Mouse (Mus musculus) midbrain, embryonic 11.5 days (tissue): ENCODE results near the gene Lrrfip1. TPM values are rescaled to one million over a fixed set of nuclear protein-coding genes. Genes with fewer than 3 reads are reported as not detected.

Source experiments
- ATAC-seq: fragments of 200-750 bp; cut with Nextera tagmentation; 2 replicates; pipeline ENCODE4 v1.8.0; 2017; ENCODE audit warnings: moderate TSS enrichment, moderate library complexity; ENCODE audit not compliant: low FRiP score
- DNase-seq: peaks from one replicate; pipeline ENCODE4 v3.0.0; 2015; ENCODE audit warnings: low spot score; ENCODE audit errors: missing footprints
- H3K27ac ChIP-seq: fragments of 300-500 bp; sonication (generic); 2 replicates; pipeline ENCODE4 v1.5.1; 2014; ENCODE audit warnings: low read depth, low read length
- H3K27me3 ChIP-seq: fragments of 300-500 bp; sonication (generic); 2 replicates; pipeline ENCODE4 v1.6.1; 2014; ENCODE audit warnings: mild to moderate bottlenecking, low read length, moderate library complexity, mixed read lengths; ENCODE audit not compliant: control insufficient read depth, insufficient read depth
- H3K36me3 ChIP-seq: fragments of 300-500 bp; sonication (generic); 2 replicates; pipeline ENCODE4 v1.6.1; 2014; ENCODE audit warnings: mild to moderate bottlenecking, low read length, moderate library complexity, mixed read lengths; ENCODE audit not compliant: control insufficient read depth, insufficient read depth
- H3K4me1 ChIP-seq: fragments of 300-500 bp; sonication (generic); 2 replicates; pipeline ENCODE4 v1.6.1; 2014; ENCODE audit warnings: low read length; ENCODE audit not compliant: control insufficient read depth, insufficient read depth
- H3K4me2 ChIP-seq: fragments of 300-500 bp; sonication (generic); 2 replicates; pipeline ENCODE4 v1.6.1; 2014; ENCODE audit warnings: mild to moderate bottlenecking, moderate library complexity
- H3K4me3 ChIP-seq: fragments of 300-500 bp; sonication (generic); 2 replicates; pipeline ENCODE4 v1.5.1; 2014; ENCODE audit warnings: low read depth, low read length
- H3K9ac ChIP-seq: fragments of 300-500 bp; sonication (generic); 2 replicates; pipeline ENCODE4 v1.6.1; 2014; ENCODE audit warnings: low read length
- H3K9me3 ChIP-seq: fragments of 300-500 bp; sonication (generic); 2 replicates; pipeline ENCODE4 v1.6.1; 2016; ENCODE audit warnings: low read length; ENCODE audit not compliant: control insufficient read depth
- WGBS: fragments of 180-500 bp; shearing (Covaris S2); extraction: QIAGEN DNeasy Blood & Tissue Kit; methylation state at CpG from one replicate; pipeline ENCODE4 v1.1.7; 2014; 5-methylcytosine and 5-hydroxymethylcytosine counted together
- polyA plus RNA-seq: library from polyadenylated mRNA; unstranded; fragments of >200 nt; fragmentation: Nextera tagmentation; extraction: Ambion mirVana; gene quantifications from 2 replicates; pipeline ENCODE4 v1.2.1, GENCODE M21; 2014

Lrrfip1 gene
- polyA plus RNA-seq, 1 experiment from 2014 or later: 21.1 TPM

DNA sequence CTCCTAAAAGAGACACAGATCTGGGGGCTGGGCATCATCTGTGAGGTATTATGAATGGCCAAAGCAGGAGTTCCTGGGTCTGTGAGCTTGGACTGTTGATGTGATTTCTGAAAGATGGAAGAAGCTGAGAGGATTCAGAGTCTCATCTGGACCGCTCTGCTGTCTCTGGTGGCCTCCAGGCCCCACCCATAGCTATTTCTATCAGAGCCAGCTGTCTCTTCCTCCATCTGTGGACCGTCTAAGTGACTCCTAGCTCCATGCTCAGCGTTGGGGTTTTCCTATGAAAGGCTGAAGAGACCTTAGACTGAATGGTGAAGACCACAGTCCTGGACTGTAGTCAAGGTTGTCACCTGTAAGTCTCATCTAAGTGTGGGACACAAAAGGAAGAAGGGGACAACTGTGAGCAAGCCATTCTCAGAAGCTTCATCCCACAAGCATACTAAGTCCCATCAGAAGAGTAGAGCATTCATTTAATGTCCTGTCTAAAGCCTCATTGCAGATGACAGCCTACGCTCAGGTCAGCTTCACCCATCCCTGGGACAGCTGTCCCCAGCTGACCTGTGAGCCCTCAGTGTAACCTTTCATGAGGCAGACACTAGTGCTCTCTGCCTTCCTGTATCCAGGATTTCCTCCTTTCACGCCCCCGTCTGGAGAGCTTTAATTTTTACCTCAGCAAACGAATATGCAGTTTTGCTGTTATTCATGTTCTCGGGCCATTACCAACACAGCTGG is 5.2 kb downstream of the Lrrfip1 start:
- no peaks in the 10 kb centered on the region for H3K36me3 ChIP-seq
- H3K9ac ChIP-seq: no peak overlapping the region
- H3K27ac ChIP-seq: no peak overlapping the region
- no peak overlapping the region for H3K4me2 ChIP-seq
- no peaks in the 10 kb centered on the region for H3K27me3 ChIP-seq
- WGBS: 89% methylated on average over 8 of the region's 8 CpGs
- peaks cover 8% of the 10 kb centered on the region for H3K4me1 ChIP-seq
- no peak overlapping the region for H3K4me3 ChIP-seq
- peak; percentile 51 for DNase-seq
- no peaks in the 10 kb centered on the region for H3K9me3 ChIP-seq
- no peak for ATAC-seq

DNA sequence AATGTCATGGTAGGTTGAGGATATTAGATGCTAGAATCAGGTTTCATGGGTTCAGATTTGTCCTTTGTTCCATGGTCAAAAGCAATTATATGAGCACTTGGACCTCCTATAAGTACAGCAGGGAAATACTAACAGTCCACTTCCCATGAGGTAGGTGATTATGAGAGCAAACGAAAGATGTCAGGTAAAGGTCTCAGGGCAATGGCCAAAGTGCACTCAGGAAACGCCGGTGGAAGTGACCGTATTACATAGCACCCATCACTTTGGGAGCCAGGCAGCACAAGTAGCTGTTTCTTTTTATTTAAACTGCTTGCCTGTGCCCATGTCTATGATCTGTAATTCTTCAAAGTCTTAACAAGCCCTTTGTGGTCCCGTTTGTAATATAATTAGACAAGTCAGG is 7.5 kb downstream of the Lrrfip1 start:
- no peak for DNase-seq
- no peaks in the 10 kb centered on the region for H3K36me3 ChIP-seq
- no peaks in the 10 kb centered on the region for H3K27me3 ChIP-seq
- H3K9me3 ChIP-seq: no peaks in the 10 kb centered on the region
- no peak overlapping the region for H3K9ac ChIP-seq
- no peaks in the 10 kb centered on the region for H3K4me1 ChIP-seq
- no peak for ATAC-seq
- H3K27ac ChIP-seq: no peak overlapping the region
- 90% methylated on average over 5 of the region's 5 CpGs for WGBS
- no peak overlapping the region for H3K4me3 ChIP-seq
- H3K4me2 ChIP-seq: no peak overlapping the region

DNA sequence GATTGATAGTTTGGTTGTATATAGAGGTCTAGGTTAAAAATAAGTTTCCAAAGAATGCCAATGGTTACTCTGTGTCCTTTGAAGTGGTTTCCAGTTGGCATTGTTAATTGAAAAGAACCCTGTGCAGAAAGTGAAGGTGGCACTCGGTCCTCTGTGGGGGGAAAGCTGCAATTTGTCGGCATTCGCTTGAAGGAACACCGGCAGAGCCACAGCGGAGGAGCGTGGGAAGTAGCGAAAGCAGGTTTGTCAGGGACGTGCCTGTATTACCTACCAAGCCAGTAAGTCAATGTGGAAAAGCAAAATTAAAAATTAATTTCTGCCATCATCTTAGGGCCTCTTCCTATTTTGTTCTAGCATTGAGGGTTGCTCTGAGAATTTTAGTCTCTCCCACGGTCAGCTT is 8.2 kb downstream of the Lrrfip1 start:
- Histone ChIP-seq H3K9ac (no peak overlapping the region), H3K4me2 (no peak overlapping the region), H3K27me3 (no peaks in the 10 kb centered on the region), H3K4me3 (no peak overlapping the region), H3K9me3 (no peaks in the 10 kb centered on the region), H3K36me3 (no peaks in the 10 kb centered on the region), H3K27ac (no peak overlapping the region), H3K4me1 (no peaks in the 10 kb centered on the region)
- ATAC-seq (no peak), DNase-seq (peak; percentile 72)
- 93% methylated on average over 9 of the region's 9 CpGs for WGBS

DNA sequence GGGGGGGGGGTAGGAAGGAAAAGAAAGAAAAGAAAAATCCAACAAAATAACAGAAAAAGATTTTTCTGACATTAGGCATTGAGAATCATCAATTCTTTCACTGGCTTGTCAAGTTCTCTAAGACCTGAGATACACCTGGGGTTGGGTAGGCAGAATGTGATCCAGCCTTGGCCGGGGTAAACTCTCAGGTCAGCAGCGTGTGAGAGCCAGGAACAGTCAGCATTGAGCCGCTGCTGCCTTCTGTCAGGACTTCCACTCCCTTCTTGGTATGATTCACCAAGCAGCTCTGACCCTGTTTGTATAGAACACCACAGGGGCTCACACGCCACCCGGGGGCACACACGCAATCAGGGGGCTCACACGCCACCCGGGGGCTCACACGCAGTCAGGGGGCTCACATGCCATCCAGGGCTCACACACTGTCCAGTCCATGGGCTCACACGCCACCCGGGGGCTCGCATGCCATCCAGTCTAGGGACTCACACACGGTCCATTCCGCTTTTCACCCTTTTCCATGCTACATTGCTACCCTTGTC is 9.7 kb downstream of the Lrrfip1 start:
- Histone ChIP-seq H3K9ac (no peak overlapping the region), H3K4me3 (no peak overlapping the region), H3K4me1 (no peaks in the 10 kb centered on the region), H3K4me2 (no peak overlapping the region), H3K27ac (no peak overlapping the region), H3K27me3 (no peaks in the 10 kb centered on the region), H3K9me3 (no peaks in the 10 kb centered on the region), H3K36me3 (no peaks in the 10 kb centered on the region)
- no peak for DNase-seq
- no peak for ATAC-seq
- WGBS: 94% methylated on average over 14 of the region's 14 CpGs

- H3K4me3 ChIP-seq: no peak overlapping the region
- no peaks in the 10 kb centered on the region for H3K36me3 ChIP-seq
- H3K27me3 ChIP-seq: no peaks in the 10 kb centered on the region
- H3K9ac ChIP-seq: no peak overlapping the region
- WGBS: 94% methylated on average over 9 of the region's 9 CpGs
- ATAC-seq: no peak
- H3K4me1 ChIP-seq: no peaks in the 10 kb centered on the region
- no peak overlapping the region for H3K4me2 ChIP-seq
- H3K27ac ChIP-seq: no peak overlapping the region
- no peaks in the 10 kb centered on the region for H3K9me3 ChIP-seq
- DNase-seq: no peak
Observed at GRCm38 (mm10) chr1:91008746-91009145, 10.2 kb downstream of the Lrrfip1 start.

GRCm38 (mm10) chr1:91009266-91009665 is 10.7 kb downstream of the Lrrfip1 start:
- no peaks in the 10 kb centered on the region for H3K36me3 ChIP-seq
- H3K9ac ChIP-seq: no peak overlapping the region
- ATAC-seq (no peak), DNase-seq (no peak)
- no peak overlapping the region for H3K4me3 ChIP-seq
- no peaks in the 10 kb centered on the region for H3K27me3 ChIP-seq
- H3K27ac ChIP-seq: no peak overlapping the region
- H3K4me1 ChIP-seq: no peaks in the 10 kb centered on the region
- H3K9me3 ChIP-seq: no peaks in the 10 kb centered on the region
- no peak overlapping the region for H3K4me2 ChIP-seq
- 90% methylated on average over 6 of the region's 6 CpGs for WGBS

- no peaks in the 10 kb centered on the region for H3K4me1 ChIP-seq
- no peaks in the 10 kb centered on the region for H3K9me3 ChIP-seq
- H3K27me3 ChIP-seq: no peaks in the 10 kb centered on the region
- no peak overlapping the region for H3K27ac ChIP-seq
- peak; percentile 41 for DNase-seq
- H3K9ac ChIP-seq: no peak overlapping the region
- 88% methylated on average over 7 of the region's 7 CpGs for WGBS
- H3K4me2 ChIP-seq: no peak overlapping the region
- no peak overlapping the region for H3K4me3 ChIP-seq
- ATAC-seq: no peak
- H3K36me3 ChIP-seq: no peaks in the 10 kb centered on the region
Observed at GRCm38 (mm10) chr1:91010216-91010615, 11.7 kb downstream of the Lrrfip1 start.

DNA sequence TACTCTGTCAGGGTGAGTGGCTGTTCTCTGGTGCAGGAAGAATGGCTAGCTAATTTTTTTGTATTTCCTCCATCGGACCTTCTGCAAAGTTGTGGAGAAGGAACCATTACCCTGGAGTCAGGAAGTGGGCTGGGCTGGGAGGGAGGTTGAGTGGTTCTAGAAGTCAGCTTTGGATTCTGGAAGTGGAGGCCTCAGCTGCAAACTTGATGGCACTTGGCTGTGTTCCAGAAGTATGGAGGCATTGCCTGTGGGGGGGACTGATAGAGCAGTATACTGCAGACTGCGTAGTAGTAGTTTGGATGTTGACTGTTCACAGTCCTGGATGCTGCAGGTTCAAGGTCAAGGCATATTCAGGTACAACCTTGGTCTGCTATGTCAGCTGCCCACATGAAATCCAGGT is 12.2 kb downstream of the Lrrfip1 start:
- H3K36me3 ChIP-seq: no peaks in the 10 kb centered on the region
- H3K27me3 ChIP-seq: no peaks in the 10 kb centered on the region
- no peak for ATAC-seq
- H3K4me3 ChIP-seq: no peak overlapping the region
- no peak overlapping the region for H3K4me2 ChIP-seq
- H3K9ac ChIP-seq: no peak overlapping the region
- no peaks in the 10 kb centered on the region for H3K4me1 ChIP-seq
- 91% methylated on average over 2 of the region's 2 CpGs for WGBS
- H3K9me3 ChIP-seq: no peaks in the 10 kb centered on the region
- DNase-seq: peak; percentile 54
- H3K27ac ChIP-seq: no peak overlapping the region

DNA sequence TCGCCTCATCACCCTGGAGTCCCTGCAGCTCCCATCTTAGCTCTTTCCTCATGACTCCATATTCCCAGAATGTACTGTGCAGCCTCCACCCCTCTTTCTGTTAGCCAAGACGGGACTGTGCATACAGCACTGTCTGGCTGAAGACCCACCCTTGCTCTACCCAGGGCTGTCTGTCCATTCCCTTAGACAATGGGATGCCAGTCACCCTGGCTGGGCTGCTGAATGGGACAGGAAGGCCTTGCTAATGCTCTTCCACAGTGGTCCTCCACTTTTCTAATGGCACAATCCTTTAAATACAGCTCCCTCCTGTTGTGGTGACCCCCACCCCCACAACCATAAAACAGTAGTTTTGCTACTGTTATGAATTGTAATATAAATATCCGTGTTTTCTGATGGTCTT is 12.8 kb downstream of the Lrrfip1 start:
- WGBS: 83% methylated on average over 3 of the region's 3 CpGs

More for the DNA sequence above, 12.8 kb downstream of the Lrrfip1 start:
- ATAC-seq: no peak
- DNase-seq: peak; percentile 66
- Histone ChIP-seq H3K9ac (no peak overlapping the region), H3K36me3 (no peaks in the 10 kb centered on the region), H3K4me2 (no peak overlapping the region), H3K9me3 (no peaks in the 10 kb centered on the region), H3K4me1 (no peaks in the 10 kb centered on the region), H3K27ac (no peak overlapping the region), H3K27me3 (no peaks in the 10 kb centered on the region), H3K4me3 (no peak overlapping the region)
